Mouse (Mus musculus) skeletal muscle tissue, postnatal 0 days (tissue): ENCODE data around the gene Cluh. TPM values are rescaled to one million over a fixed set of nuclear protein-coding genes. Genes with fewer than 3 reads are reported as not detected.

Source experiments
- polyA plus RNA-seq: library from polyadenylated mRNA; unstranded; fragments of >200 nt; fragmentation: Nextera tagmentation; extraction: Ambion mirVana; gene quantifications from 2 replicates; pipeline ENCODE4 v1.2.1, GENCODE M21; 2015

Cluh gene
- 41.2 and 43.3 TPM in 2 replicates for polyA plus RNA-seq

DNA sequence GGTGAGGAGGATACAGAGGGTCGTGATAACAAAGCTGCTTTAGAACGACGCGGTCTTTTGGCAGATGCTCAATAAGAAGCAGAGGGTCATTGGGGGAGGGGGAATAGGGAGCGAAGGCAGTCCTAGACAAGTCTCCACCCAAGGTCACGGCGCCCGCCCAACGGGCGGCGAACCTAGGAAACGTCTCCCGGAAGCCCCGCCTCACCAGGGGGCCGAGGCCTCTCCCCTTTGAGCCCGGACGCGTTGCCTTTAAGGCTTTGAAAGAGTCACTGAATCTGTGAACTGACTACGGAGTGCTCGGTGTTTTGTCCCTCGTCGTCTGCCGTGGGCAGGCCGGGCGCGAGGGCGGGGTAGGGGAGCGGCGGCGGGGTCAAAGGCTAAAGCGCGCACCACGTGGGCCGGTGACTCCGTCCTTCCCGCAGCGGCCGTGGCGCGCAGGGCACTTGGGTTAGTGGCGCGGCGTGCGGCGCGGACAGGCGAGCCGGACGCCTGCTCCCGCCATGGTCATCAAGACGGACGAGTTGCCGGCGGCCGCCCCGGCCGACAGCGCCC lies at the start of gene Cluh:
Gene Cluh, plus strand, starts transcription at position 401 of the 552 bp plus-strand sequence.

GRCm38 (mm10) chr11:74610545-74611176 lies 38.6 kb upstream of the Cluh start, which contains the start of gene Rap1gap2:
Gene Rap1gap2, minus strand, starts transcription at chr11:74610915.

GRCm38 (mm10) chr11:74619201-74619955 lies 29.9 kb upstream of the Cluh start, which contains the start of gene Ccdc92b:
Gene Ccdc92b, plus strand, starts transcription at chr11:74619605.

Other genes with a start within 250 kb of the Cluh start
- 5.1 and 5.3 TPM in 2 replicates for gene Rap1gap2, start 38.6 kb upstream of the Cluh start, polyA plus RNA-seq
- gene Ccdc92b, start 29.9 kb upstream of the Cluh start, polyA plus RNA-seq, result 0.21 and 0.22 TPM in 2 replicates
- gene Pafah1b1, start 75.2 kb downstream of the Cluh start, polyA plus RNA-seq, result 43.7 and 51.0 TPM in 2 replicates
- 8.5 and 11.2 TPM in 2 replicates for gene Mettl16, start 121.3 kb downstream of the Cluh start, polyA plus RNA-seq
- 1.5 and 2.2 TPM in 2 replicates for gene Mnt, start 181.4 kb downstream of the Cluh start, polyA plus RNA-seq
- 2.1 and 2.3 TPM in 2 replicates for gene Sgsm2, start 247.6 kb downstream of the Cluh start, polyA plus RNA-seq
- gene Tsr1, start 248.6 kb downstream of the Cluh start, polyA plus RNA-seq, result 17.8 and 18.1 TPM in 2 replicates